Mouse (Mus musculus): ENCODE measurements around the gene Dip2c.

Gene Dip2c

GRCm38 (mm10) chr13:9424434-9424833 lies 148.1 kb downstream of the Dip2c start:
- DNase-seq (ENCODE audit: low spot score in 2 of 2) = no peak

DNA sequence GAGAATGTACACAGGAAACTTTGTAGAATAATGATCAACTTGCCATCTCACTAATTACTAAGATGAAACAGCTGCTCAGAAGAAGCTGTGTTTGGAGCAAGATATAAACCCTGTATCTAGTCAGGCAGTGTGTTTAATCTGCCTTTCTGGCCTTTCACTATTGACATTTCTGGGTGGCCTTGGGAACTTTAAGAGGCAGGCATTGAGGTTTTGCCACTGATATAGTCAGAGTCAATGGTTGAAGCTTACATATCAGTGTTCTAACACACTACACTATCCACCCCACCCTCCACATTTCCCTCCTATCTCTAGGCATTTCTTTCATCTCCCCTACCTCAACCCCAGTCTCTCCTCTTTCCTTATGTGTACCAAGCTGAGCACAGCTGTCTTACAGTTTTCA lies 149.9 kb downstream of the Dip2c start:
- no peak for DNase-seq (ENCODE audit: low spot score in 2 of 2)

DNA sequence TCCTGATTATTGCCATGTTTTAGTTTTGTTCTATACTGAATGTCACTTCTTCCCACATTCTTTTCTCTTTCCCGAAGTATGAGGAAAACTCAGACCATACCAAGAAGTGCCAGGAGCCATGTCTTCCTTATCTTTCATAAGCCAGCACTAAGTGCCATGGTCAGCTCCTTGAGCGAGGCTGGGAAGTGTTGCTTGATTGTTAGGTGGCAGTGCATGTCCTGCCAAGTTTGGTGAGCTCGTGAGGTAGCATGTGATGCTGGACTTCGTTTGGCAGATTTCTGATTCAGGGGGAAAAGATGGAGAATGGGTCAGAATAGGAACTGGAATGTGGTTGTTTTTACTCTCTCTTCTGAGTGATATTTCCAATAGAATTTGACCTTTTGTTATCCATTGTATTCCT lies 150.5 kb downstream of the Dip2c start:
- DNase-seq (ENCODE audit: low spot score in 2 of 2) = no peak

GRCm38 (mm10) chr13:9429884-9430283 lies 153.6 kb downstream of the Dip2c start:
- DNase-seq (ENCODE audit: low spot score in 2 of 2) = no peak

GRCm38 (mm10) chr13:9430724-9431123 lies 154.4 kb downstream of the Dip2c start:
- no peak for DNase-seq (ENCODE audit: low spot score in 2 of 2)

GRCm38 (mm10) chr13:9431441-9431840 lies 155.1 kb downstream of the Dip2c start:
- DNase-seq (ENCODE audit: low spot score in 2 of 2) = no peak

- DNase-seq (ENCODE audit: low spot score in 2 of 2) = no peak
These were observed 166.7 kb downstream of the Dip2c start for GRCm38 (mm10) chr13:9443066-9443465.

GRCm38 (mm10) chr13:9445533-9446294 lies 169.4 kb downstream of the Dip2c start:
- DNase-seq (ENCODE audit: low spot score in 2 of 2) = no peak

- no peak for DNase-seq (ENCODE audit: low spot score in 2 of 2)
These were observed 170.3 kb downstream of the Dip2c start for GRCm38 (mm10) chr13:9446448-9447115.

- DNase-seq (ENCODE audit: low spot score in 2 of 2) = no peak
These were observed 173.9 kb downstream of the Dip2c start for GRCm38 (mm10) chr13:9450276-9450675.

DNA sequence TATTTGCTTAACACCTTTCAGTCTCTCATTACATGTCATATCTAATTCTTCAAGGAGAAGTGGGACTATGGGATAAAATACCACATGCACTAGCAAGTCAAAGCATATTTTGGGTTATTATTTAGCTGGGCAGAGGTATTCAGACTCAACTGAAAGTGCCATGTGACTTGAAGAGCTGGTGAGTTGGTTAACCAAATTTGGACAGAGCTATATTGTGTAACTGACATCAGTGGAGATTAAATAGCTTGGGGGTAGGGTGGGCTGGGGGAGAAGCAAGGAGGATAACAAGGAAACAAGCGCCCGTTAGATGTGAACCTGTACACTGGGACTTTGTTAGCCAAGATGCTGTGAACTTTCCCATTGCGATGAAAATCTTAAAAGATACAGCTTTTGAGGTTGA lies 175.6 kb downstream of the Dip2c start:
- DNase-seq (ENCODE audit: low spot score in 2 of 2) = no peak

GRCm38 (mm10) chr13:9454426-9455177 lies 178.3 kb downstream of the Dip2c start:
- no peak for DNase-seq (ENCODE audit: low spot score in 2 of 2)

DNA sequence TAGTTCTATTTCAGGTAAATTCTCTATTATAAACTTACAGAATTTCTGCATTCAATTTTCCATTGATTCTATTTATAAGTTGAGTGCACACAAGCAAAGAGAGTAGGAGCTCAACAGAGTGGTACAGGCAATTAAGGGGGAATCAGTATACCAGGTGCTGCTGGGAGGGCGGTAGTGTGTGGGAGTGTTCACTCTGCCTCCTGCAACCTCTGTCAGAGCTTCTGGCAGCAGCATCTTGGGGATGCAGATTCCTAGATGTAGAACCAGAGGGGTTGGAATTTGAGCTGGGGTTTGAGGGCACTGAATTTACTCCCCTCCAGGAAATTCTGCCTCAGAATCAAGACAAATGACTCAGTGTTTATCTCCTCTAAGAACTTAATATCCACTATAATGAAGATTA lies 179.7 kb downstream of the Dip2c start:
- DNase-seq (ENCODE audit: low spot score in 2 of 2) = no peak

DNA sequence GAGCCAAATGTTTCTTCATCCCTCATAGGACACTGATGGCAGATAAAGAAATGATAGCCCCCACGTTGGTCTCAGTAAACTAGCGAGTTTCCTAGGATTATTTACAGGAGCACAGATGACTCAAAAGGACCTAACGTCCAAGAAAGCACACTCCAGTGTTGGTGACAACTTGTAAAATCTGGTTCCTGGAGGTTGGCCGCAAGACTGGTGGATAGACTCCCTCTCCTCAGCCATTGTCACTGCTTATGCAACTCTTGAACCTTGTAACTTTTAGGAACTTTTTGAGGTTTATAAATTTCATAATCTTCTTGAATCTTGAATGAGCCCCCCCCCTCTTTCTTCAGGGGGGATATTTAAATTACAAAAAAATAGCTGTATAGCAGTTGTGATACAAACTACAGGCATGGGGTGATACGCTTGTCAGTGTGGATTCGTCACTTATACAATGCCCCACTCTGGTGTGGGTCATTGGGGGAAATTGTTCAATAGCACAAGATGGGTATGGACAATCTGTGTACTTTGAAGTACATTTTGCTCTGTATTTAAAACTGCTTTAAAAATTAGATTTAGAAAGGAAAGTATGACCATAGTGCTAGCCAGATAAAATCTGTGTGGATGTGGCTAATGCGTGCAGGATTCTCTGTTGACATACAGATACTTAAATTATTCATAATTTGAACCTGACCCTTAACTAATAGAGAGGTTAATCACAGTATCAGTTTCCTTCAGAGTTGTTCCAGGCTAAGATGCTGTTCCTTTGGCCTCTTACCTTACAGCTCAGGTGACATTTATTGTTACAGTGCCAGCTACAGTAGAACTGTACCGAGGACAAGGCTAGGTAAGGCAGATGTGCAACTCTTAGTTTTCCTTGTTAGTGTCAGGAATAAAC lies 181.3 kb downstream of the Dip2c start:
- DNase-seq (ENCODE audit: low spot score in 2 of 2) = no peak

DNA sequence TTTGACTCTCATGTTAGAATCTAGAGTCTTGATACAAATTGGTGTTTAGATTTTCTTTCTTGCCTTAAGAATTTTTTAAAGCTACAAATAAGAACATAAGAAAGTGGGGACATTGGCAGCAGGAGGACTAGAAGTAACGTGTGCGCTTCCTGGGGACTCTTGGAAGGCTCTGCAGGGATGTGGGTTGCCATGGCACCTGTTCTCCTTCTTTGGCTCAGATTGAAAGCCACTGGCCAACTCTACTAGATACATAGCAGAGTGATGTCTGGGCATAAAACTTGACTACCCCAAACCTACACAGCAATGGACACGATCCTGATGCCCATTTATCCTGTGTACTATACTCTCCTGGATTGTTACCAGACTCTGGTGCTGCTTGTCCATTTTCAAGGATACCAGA lies 188.1 kb downstream of the Dip2c start:
- DNase-seq (ENCODE audit: low spot score in 2 of 2) = no peak

DNA sequence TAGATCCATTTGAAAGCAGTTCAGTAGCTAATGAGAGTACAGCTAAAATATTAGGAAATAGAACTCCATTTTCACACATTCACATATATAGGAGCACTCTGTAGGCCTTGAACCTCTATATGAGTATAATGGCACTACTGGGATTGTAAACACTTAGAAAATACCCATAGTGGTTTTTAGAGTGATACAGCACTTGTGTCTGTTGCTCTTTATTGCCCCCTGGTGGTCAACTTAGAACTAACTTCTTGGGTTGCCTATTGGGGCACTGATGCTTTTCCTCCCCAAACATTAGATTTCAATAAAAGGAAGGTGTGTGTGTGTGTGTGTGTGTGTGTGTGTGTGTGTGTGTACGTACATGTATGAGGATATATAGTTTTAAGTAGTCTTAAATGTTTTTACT lies 190.9 kb downstream of the Dip2c start:
- DNase-seq (ENCODE audit: low spot score in 2 of 2) = peak in 1 of 2 experiments; percentile 26

DNA sequence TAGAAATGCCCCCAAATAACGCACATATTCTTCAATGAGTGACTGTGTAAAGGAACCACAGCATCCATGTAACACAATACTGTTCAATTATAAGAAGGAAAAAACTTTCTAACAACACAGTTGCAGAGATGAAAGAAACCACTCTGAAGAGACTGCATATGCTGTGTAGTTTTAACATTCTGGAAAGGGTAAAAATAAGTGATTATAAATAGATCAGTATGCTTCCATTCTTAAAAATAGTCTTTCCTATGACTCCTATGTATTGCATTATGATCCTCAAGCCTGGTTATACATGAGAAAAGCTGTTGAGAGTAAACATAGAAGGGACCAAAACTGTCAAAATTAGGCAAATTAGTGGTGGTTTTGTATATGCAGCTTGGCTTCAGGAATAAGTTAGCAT lies 197.1 kb downstream of the Dip2c start:
- DNase-seq (ENCODE audit: low spot score in 2 of 2) = no peak

- no peak for DNase-seq (ENCODE audit: low spot score in 2 of 2)
These were observed 205.4 kb downstream of the Dip2c start for GRCm38 (mm10) chr13:9481722-9482121.

DNA sequence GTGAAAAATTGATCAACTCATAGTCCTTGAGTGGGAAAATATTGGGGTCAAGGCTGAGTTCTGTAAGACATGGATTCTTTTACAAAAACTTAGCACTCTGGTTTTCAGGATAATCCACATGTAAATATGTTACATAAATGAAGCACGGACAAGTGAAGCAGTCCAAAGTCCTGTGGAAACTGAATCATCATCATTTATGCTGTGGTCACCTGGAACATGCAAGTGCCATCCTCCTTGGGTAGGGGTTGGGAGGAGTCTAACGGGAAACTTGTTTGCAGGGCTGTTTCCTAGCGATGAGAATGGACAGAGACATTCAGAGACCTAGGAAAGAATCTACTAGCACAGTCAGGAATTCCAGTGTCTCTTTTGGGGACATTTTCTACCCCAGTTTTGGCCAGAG lies 213.4 kb downstream of the Dip2c start:
- DNase-seq (ENCODE audit: low spot score in 2 of 2) = no peak

DNA sequence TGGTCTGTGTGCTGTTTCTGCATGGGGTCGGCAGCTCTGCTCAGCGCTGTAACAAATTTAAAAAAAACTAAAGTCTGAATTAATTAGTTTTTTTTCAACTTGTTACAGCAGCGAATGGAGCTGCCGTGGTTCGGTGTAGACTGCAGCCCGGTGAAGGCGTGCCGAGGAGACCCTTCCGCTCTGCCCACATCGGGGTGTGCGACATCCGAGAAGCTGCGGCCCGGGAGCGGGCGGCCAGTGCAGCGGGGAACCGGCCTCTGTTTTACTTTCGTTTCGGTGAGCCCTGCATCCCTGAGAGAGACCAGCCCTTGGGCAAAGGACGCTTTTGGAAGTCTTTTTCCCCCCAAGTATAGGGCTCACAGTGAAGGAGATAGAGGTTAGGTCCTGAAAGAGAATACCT lies 218.4 kb downstream of the Dip2c start:
- DNase-seq (ENCODE audit: low spot score in 2 of 2) = peak in 1 of 2 experiments; percentile 12

GRCm38 (mm10) chr13:9504118-9504856 lies 228.0 kb downstream of the Dip2c start:
- DNase-seq (ENCODE audit: low spot score in 2 of 2) = no peak

Data from frontal cortex, postnatal 10 days (tissue).